Mouse (Mus musculus) bone marrow, adult 2 months (tissue): Measurements from ENCODE around the gene AC134908.4.

Source experiments
- CTCF ChIP-seq: fragments of 200-500 bp; IDR thresholded peaks from 2 replicates; pipeline ENCODE4 v1.5.1; 2011; ENCODE audit warnings: low read length, control low read depth; ENCODE audit not compliant: control insufficient read depth, insufficient read depth
- POLR2A ChIP-seq: fragments of 200-500 bp; IDR thresholded peaks from 2 replicates; pipeline ENCODE4 v1.6.1; 2011; ENCODE audit warnings: low read depth, mild to moderate bottlenecking, control low read depth, low read length, borderline replicate concordance; ENCODE audit not compliant: control insufficient read depth

DNA sequence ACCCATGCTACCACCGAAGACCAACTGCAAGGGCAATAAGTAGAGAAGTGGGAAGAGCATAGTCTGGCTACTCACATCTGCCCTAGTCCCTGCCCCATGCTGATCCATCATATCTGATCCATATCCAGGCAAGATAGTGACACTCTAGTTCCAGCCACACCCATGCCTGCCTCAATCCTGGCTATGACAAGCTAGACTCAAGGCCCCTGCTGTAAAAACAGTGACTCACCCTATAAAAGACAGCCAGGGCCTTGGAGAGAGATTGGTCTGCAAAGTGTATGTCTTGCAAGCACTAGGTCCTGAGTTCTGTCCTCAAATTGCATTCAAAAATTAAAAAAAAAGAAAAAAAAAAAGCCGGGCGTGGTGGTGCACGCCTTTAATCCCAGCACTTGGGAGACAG is 11.0 kb upstream of the AC134908.4 start:
- TF ChIP-seq POLR2A (no peak), CTCF (no peak)
